Mouse (Mus musculus): ENCODE data around the gene Znrf1. TPM values are rescaled to one million over a fixed set of nuclear protein-coding genes. Genes with fewer than 3 reads are reported as not detected.
"Not testable (repeated sequence)": the region's sequence is repeated elsewhere in the genome, so short reads cannot be mapped to it uniquely, and the experiment has no call there.

Gene Znrf1
- 55.3 TPM for polyA plus RNA-seq (2021)

DNA sequence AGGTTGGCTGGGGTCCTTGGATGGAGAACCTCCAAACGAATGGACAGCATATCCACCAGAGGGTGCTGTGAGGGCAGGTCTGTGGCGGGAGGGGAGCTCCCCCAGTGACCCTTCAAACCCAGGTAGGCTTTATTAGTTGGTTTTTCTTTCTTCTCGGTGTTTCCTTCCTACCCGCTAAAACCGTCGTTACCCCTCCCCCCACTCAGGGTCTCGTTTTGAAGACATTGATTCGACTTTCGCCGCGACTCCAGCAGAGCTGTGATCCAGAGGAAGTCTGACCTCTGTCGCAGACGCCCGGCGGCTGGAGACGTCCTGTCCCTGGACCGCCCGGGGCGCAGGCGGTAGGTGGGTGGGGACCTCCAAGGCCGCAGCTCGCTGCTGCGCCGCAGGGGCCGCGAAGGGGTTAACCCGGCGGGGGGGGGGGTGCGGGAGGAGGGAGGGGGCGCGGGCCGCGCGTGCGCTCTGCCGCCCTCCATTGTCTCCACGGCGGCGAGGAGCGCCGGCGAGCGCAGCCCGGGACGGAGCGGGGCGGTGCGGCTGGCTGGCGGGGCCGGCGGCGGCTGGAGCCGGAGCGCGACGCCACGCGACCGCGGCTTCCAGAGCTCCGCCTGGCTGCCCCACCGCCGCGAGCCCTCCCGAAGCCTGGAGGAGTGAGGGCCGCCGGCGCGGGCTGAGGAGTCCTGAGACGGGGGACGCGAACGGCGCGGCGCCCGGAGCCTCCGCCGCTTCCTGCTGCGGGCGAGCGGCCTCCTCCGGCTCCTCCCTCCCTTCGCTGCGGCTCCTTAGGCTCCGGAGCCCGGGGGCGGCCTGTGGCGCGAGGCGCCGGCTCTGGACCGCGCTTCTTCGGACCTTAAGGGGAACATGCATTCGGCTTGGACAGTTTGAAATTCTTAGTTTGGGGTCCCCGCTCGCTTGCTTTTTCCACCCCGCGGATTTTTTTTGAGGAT lies at the start of gene Znrf1:
Gene Znrf1, plus strand, starts transcription at position 67 of the 947 bp plus-strand sequence.
- in situ Hi-C loops (cut with MboI; ENCODE audit: low pct_unique_long_range_greater_than_20kb), result loop anchor here (10.0 kb wide), 1 partner anchor 298 kb away; no protein-coding TSS in a partner anchor
- TF ChIP-seq CTCF (IDR thresholded peaks at IDR 0.05), result peak; percentile 58
- H3K27me3 ChIP-seq, result no peaks in the 10 kb centered on the region
- ChIA-PET CTCF (interaction anchor here (0.7 to 1.1 kb wide), 2 partner anchors 89 to 125 kb away, joined by 3 to 4 read pairs; no protein-coding TSS in a partner anchor), POLR2A (interaction anchor here (0.9 to 1.2 kb wide), 2 partner anchors 35 to 126 kb away, joined by 3 read pairs; no protein-coding TSS in a partner anchor)
- DNase-seq (ENCODE audit: low read depth, low spot score), result no peak
- ATAC-seq, result peak; percentile 66

DNA sequence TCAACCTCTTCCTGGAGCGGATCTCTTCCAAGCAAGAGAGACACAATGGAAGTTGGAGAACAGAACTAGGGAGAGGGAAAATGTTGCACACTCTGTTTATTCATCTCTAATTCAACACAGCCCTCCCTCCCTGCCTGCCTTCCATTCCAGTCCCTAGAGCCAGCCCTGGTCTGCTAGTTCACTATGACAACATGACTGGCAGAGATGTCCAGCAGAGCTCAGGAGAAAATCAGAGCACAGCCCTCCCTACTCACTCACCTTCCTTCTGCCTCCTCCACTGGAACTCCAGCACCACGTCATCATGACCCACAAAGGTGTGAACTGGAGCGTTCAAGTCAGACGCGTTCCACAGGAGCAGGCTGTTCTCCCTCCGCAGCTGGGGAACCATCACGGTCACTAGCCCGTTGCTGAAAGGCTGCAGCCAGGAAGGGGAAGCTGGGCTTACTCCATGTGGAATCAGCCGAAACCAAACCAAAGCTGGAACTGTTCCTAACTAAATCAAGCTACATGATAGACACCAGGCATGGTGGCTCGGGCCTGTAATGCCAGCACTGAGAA lies 45.8 kb upstream of the Znrf1 start:
- TF ChIP-seq CTCF (IDR thresholded peaks at IDR 0.05), result no peak
- ChIA-PET CTCF (interaction anchor here (0.8 to 1.1 kb wide), 2 partner anchors 18 to 25 kb away, joined by 3 read pairs; no protein-coding TSS in a partner anchor), POLR2A (no interaction called here)
- ATAC-seq (no peak), DNase-seq (ENCODE audit: low read depth, low spot score) (peak; percentile 19)
- in situ Hi-C loops (cut with MboI; ENCODE audit: low pct_unique_long_range_greater_than_20kb), result no loop called here
- no peaks in the 10 kb centered on the region for H3K27me3 ChIP-seq

DNA sequence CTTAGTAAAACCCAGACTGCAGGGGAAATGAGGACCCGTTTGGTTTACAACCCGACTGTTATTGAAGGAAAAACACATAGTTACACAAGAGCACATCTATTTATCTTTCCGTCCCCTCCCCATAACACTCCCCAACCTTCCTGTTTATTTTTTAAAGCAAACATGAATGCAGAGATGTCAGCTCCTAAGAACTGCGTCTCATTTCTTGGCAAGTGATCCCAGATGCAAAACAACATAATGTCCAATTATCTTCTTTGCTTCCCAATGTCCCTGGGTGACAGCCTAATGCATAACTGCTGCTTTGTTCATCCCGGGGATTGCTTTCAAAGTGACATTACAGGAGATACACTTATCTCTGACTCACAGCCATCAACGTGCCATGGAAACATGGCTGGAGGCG lies 44.7 kb upstream of the Znrf1 start:
- no peak for DNase-seq (ENCODE audit: low read depth, low spot score)
- ChIA-PET POLR2A (no interaction called here), CTCF (no interaction called here)
- TF ChIP-seq CTCF (IDR thresholded peaks at IDR 0.05), result no peak
- ATAC-seq, result no peak
- in situ Hi-C loops (cut with MboI; ENCODE audit: low pct_unique_long_range_greater_than_20kb), result no loop called here
- no peaks in the 10 kb centered on the region for H3K27me3 ChIP-seq

DNA sequence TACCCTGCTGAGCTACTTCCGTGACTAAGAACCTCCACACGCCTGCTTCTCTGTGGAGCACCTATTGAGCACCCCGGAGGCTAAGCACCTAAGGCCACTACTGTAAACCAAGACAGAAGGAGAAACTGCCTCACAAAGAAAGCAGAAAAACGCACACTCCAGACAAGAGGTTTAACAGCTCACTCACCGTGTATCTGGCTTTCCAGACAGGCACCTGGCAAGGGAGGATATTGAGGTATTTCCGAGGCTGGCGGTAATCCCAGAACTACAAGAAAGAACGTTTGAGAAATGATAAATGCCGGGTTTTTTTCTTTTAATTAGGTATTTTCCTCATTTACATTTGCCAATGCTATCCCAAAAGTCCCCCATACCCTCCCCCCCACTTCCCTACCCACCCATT lies 43.4 kb upstream of the Znrf1 start:
- in situ Hi-C loops (cut with MboI; ENCODE audit: low pct_unique_long_range_greater_than_20kb), result no loop called here
- POLR2A ChIA-PET, result no interaction called here
- DNase-seq (ENCODE audit: low read depth, low spot score) (no peak), ATAC-seq (no peak)
- TF ChIP-seq CTCF (IDR thresholded peaks at IDR 0.05), result no peak
- no peaks in the 10 kb centered on the region for H3K27me3 ChIP-seq
- CTCF ChIA-PET, result no interaction called here

DNA sequence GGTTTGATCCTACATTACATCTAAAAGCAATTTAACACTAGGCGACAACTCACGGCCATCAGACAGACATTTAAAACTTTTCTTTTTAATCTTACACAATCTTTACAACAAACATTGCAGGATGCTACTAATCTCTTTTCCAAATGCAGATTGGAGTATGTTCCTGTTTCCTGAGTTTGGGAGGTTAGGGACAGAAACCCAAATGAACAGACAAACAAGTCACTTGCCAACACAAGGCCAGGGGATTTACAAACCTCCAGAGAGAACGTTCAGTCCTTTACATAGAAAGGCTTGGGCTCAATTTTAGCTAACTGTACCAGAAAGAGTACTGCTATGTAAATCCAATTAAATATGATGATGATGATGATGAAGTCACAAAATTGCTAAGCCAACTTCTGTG lies 42.7 kb upstream of the Znrf1 start:
- POLR2A ChIA-PET, result no interaction called here
- ATAC-seq (no peak), DNase-seq (ENCODE audit: low read depth, low spot score) (no peak)
- no peaks in the 10 kb centered on the region for H3K27me3 ChIP-seq
- in situ Hi-C loops (cut with MboI; ENCODE audit: low pct_unique_long_range_greater_than_20kb), result no loop called here
- TF ChIP-seq CTCF (IDR thresholded peaks at IDR 0.05), result no peak
- CTCF ChIA-PET, result no interaction called here

DNA sequence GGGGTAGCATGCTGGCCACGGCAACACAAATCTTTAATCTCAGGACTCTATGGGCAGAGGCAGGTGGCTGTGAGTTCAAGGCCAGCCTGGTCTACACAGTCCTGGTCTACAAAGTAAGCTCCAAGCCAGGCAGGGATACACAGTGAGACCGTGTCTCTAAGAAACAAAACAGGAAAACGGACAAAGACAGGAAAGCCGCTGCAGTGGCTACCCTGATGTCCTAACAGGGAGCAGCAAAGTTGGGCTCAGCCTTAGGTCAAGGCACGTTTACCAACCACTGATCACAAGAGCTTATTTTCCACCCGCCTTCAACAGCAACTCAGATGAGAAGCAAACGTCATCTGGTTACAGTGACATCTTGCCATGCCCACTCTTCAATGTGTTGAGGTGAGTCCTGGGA lies 39.6 kb upstream of the Znrf1 start:
- ATAC-seq (no peak), DNase-seq (ENCODE audit: low read depth, low spot score) (no peak)
- POLR2A ChIA-PET, result no interaction called here
- CTCF ChIA-PET, result no interaction called here
- H3K27me3 ChIP-seq, result no peaks in the 10 kb centered on the region
- TF ChIP-seq CTCF (IDR thresholded peaks at IDR 0.05), result no peak
- in situ Hi-C loops (cut with MboI; ENCODE audit: low pct_unique_long_range_greater_than_20kb), result no loop called here

DNA sequence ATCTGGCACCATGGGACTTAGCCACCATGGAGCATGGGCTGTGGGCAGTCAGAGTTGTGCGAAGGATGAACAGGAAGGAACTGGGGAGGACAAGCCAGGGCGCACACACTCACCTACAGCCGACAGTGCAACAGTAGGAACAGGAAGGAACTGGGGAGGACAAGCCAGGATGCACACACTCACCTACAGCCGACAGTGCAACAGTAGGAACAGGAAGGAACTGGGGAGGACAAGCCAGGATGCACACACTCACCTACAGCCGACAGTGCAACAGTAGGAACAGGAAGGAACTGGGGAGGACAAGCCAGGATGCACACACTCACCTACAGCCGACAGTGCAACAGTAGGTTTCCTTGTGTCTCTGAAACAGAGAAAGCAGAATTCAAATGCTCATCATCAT lies 37.6 kb upstream of the Znrf1 start:
- DNase-seq (ENCODE audit: low read depth, low spot score); CTCF ChIA-PET; ATAC-seq; POLR2A ChIA-PET; H3K27me3 ChIP-seq; in situ Hi-C loops (cut with MboI; ENCODE audit: low pct_unique_long_range_greater_than_20kb): not testable (repeated sequence)

DNA sequence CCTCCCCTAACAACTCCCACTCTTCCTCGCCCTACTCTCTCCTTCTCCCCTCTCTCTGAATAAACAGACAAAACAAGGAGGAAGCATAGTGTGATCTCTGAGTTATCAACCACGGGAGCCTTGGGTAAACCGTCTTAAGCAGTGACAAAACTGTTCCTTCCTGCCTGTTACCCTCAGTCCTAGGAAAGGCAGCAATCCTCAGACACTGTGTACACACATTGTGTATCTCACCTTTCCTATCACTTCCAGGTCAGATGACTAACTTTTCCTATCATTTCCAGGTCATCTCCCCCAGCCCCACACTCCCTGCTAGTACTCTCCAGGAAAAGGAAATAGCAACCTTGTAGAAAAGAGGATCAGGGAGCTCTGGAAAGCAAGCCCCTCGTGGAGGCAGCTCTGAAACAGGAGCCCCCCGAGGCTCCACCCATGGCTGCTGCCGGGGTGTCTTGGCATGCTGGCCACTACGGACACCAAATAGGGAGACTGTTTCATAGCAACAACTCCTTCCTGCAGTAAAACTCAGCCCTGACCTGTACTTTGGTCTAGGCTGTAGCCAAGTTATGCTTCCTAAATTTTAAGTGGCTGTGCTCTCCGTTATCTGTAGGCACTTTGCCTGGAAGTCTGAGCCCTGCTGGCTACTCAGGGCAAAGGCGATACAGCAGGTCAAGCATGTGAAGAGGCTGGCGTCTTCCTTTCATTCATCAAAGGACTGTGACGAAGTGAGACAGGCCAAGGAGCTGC lies 34.0 kb upstream of the Znrf1 start:
- H3K27me3 ChIP-seq, result no peaks in the 10 kb centered on the region
- no peak for DNase-seq (ENCODE audit: low read depth, low spot score)
- in situ Hi-C loops (cut with MboI; ENCODE audit: low pct_unique_long_range_greater_than_20kb), result no loop called here
- no peak for TF ChIP-seq CTCF (IDR thresholded peaks at IDR 0.05)
- ChIA-PET CTCF (interaction anchor here (1.0 to 1.3 kb wide), 2 partner anchors 45 to 161 kb away, joined by 3 read pairs; no protein-coding TSS in a partner anchor), POLR2A (no interaction called here)
- no peak for ATAC-seq

DNA sequence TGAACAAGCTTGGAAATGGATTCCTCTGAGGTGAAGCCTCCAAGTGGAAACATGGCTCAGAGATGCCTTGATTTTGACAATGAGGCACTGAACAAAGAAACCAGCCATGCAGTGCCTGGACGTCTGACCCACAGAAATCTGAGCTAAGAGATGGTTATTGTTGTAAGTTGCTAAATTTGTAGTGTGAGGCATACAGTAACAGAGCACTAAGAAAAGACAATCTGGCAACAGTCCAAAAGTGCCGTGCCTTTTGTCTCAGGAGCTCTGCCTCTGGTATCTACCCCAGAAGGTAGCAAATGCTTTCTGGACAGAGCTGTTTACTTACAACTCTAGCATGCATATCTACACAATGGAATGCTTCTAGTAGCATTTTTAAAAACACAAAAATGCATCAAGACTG lies 27.3 kb upstream of the Znrf1 start:
- ATAC-seq (no peak), DNase-seq (ENCODE audit: low read depth, low spot score) (peak; percentile 54)
- ChIA-PET POLR2A (no interaction called here), CTCF (interaction anchor here (0.9 to 3.1 kb wide), 3 partner anchors 9 to 24 kb away, joined by 3 to 9 read pairs (median 3); no protein-coding TSS in a partner anchor)
- in situ Hi-C loops (cut with MboI; ENCODE audit: low pct_unique_long_range_greater_than_20kb), result no loop called here
- H3K27me3 ChIP-seq, result no peaks in the 10 kb centered on the region
- no peak for TF ChIP-seq CTCF (IDR thresholded peaks at IDR 0.05)

DNA sequence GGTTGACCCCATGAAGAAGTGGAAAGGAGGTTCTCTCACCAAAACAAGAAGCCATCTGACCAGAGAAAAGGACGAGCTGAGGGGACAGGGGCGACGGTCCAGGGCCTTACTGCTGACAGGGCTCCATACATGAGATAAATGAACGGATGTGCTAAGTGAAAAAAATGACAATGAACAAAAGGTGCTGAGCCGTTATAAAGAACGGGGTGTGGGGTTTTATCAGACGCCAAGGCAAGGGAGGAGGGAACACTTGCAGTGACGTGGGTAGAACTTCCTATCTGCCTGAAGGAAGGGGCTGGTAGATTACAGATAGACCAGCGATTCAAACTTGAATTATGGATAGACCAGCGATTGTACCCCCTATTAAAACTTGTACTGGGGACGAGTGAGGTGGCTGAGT lies 26.6 kb upstream of the Znrf1 start:
- ATAC-seq, result no peak
- H3K27me3 ChIP-seq, result no peaks in the 10 kb centered on the region
- in situ Hi-C loops (cut with MboI; ENCODE audit: low pct_unique_long_range_greater_than_20kb), result no loop called here
- ChIA-PET POLR2A (interaction anchor here (1.2 kb wide), 1 partner anchor 10 kb away, joined by 3 read pairs; no protein-coding TSS in a partner anchor), CTCF (interaction anchor here (1.2 to 3.1 kb wide), 2 partner anchors 8 to 20 kb away, joined by 3 to 9 read pairs; no protein-coding TSS in a partner anchor)
- DNase-seq (ENCODE audit: low read depth, low spot score), result no peak
- TF ChIP-seq CTCF (IDR thresholded peaks at IDR 0.05), result no peak

All from Patski (cell line).